Mouse (Mus musculus): ENCODE results near the gene Syt3. TPM values are rescaled to one million over a fixed set of nuclear protein-coding genes. Genes with fewer than 3 reads are reported as not detected.

The Syt3 gene
- polyA plus RNA-seq, 1 experiment from 2014 or later: 28.4 TPM

GRCm38 (mm10) chr7:44391831-44392230 lies 7.9 kb downstream of the Syt3 start:
- no peaks in the 10 kb centered on the region for H3K9me3 ChIP-seq
- H3K4me2 ChIP-seq: no peak overlapping the region
- no peaks in the 10 kb centered on the region for H3K36me3 ChIP-seq
- H3K27me3 ChIP-seq: peaks cover 16% of the 10 kb centered on the region; the same call in 1 of the 2 replicates
- no peak overlapping the region for H3K4me3 ChIP-seq
- H3K9ac ChIP-seq: no peak overlapping the region
- no peaks in the 10 kb centered on the region for H3K4me1 ChIP-seq (replicated peaks)
- no peak for ATAC-seq (ENCODE audit: low read depth)
- H3K27ac ChIP-seq (replicated peaks): no peak overlapping the region
- 86% methylated on average over 4 of the region's 4 CpGs for WGBS

- H3K9ac ChIP-seq: no peak overlapping the region
Observed at GRCm38 (mm10) chr7:44392341-44392740, 8.4 kb downstream of the Syt3 start.

GRCm38 (mm10) chr7:44393284-44393683 lies 9.4 kb downstream of the Syt3 start:
- no peak overlapping the region for H3K9ac ChIP-seq
- no peak overlapping the region for H3K27ac ChIP-seq (replicated peaks)
- H3K4me1 ChIP-seq (replicated peaks): no peaks in the 10 kb centered on the region
- WGBS: 90% methylated on average over 17 of the region's 17 CpGs
- H3K27me3 ChIP-seq: peaks cover 4% of the 10 kb centered on the region; the same call in 1 of the 2 replicates
- H3K4me2 ChIP-seq: no peak overlapping the region
- no peak overlapping the region for H3K4me3 ChIP-seq
- H3K9me3 ChIP-seq: no peaks in the 10 kb centered on the region
- H3K36me3 ChIP-seq: no peaks in the 10 kb centered on the region
- no peak for ATAC-seq (ENCODE audit: low read depth)

More at GRCm38 (mm10) chr7:44392341-44392740, 8.4 kb downstream of the Syt3 start:
- H3K4me3 ChIP-seq: no peak overlapping the region
- ATAC-seq (ENCODE audit: low read depth): no peak
- 83% methylated on average over 14 of the region's 14 CpGs for WGBS
- no peaks in the 10 kb centered on the region for H3K4me1 ChIP-seq (replicated peaks)
- no peak overlapping the region for H3K4me2 ChIP-seq
- H3K27ac ChIP-seq (replicated peaks): no peak overlapping the region
- no peaks in the 10 kb centered on the region for H3K9me3 ChIP-seq
- H3K27me3 ChIP-seq: peaks cover 12% of the 10 kb centered on the region; the same call in 1 of the 2 replicates
- H3K36me3 ChIP-seq: no peaks in the 10 kb centered on the region

- H3K4me2 ChIP-seq: no peak overlapping the region
- no peaks in the 10 kb centered on the region for H3K4me1 ChIP-seq (replicated peaks)
- H3K9ac ChIP-seq: no peak overlapping the region
- H3K27me3 ChIP-seq: peaks cover 23% of the 10 kb centered on the region
- H3K27ac ChIP-seq (replicated peaks): no peak overlapping the region
- no peaks in the 10 kb centered on the region for H3K9me3 ChIP-seq
- peak; percentile 69 for ATAC-seq (ENCODE audit: low read depth)
- 17% methylated on average over 3 of the region's 3 CpGs for WGBS
- H3K36me3 ChIP-seq: no peaks in the 10 kb centered on the region
- no peak overlapping the region for H3K4me3 ChIP-seq
Observed at GRCm38 (mm10) chr7:44398570-44398969, 14.7 kb downstream of the Syt3 start.

GRCm38 (mm10) chr7:44401673-44402072 lies 17.8 kb downstream of the Syt3 start:
- Histone ChIP-seq H3K4me2 (no peak overlapping the region), H3K27me3 (peaks cover 24% of the 10 kb centered on the region), H3K27ac (replicated peaks) (no peak overlapping the region), H3K4me1 (replicated peaks) (peaks cover 8% of the 10 kb centered on the region), H3K36me3 (no peaks in the 10 kb centered on the region), H3K9ac (no peak overlapping the region), H3K9me3 (no peaks in the 10 kb centered on the region), H3K4me3 (no peak overlapping the region)
- no peak for ATAC-seq (ENCODE audit: low read depth)
- 85% methylated on average over 6 of the region's 6 CpGs for WGBS

- H3K9ac ChIP-seq: peak overlapping the region; percentile 34; the same call in 1 of the 2 replicates
- H3K9me3 ChIP-seq: no peaks in the 10 kb centered on the region
- H3K4me3 ChIP-seq: peak overlapping the region; percentile 39
- peak overlapping the region; percentile 62 for H3K4me2 ChIP-seq
- no peaks in the 10 kb centered on the region for H3K36me3 ChIP-seq
- 2% methylated on average over 27 of the region's 27 CpGs for WGBS
- H3K4me1 ChIP-seq (replicated peaks): peaks cover 8% of the 10 kb centered on the region
- peaks cover 20% of the 10 kb centered on the region for H3K27me3 ChIP-seq
- ATAC-seq (ENCODE audit: low read depth): peak; percentile 97
- peak overlapping the region; percentile 84 for H3K27ac ChIP-seq (replicated peaks)
Observed at GRCm38 (mm10) chr7:44405346-44406014, 21.6 kb downstream of the Syt3 start.

GRCm38 (mm10) chr7:44406015-44406355 lies 22.1 kb downstream of the Syt3 start:
- WGBS: 0% methylated on average over 5 of the region's 5 CpGs
- H3K9ac ChIP-seq: no peak overlapping the region
- peaks cover 8% of the 10 kb centered on the region for H3K4me1 ChIP-seq (replicated peaks)
- no peak overlapping the region for H3K4me2 ChIP-seq
- no peaks in the 10 kb centered on the region for H3K36me3 ChIP-seq
- ATAC-seq (ENCODE audit: low read depth): peak; percentile 52
- H3K27ac ChIP-seq (replicated peaks): no peak overlapping the region
- no peaks in the 10 kb centered on the region for H3K9me3 ChIP-seq
- H3K27me3 ChIP-seq: peaks cover 15% of the 10 kb centered on the region
- peak overlapping the region; percentile 39; the same call in 1 of the 2 replicates for H3K4me3 ChIP-seq

GRCm38 (mm10) chr7:44411144-44411543 lies 27.2 kb downstream of the Syt3 start:
- Histone ChIP-seq H3K27me3 (peaks cover 8% of the 10 kb centered on the region; the same call in 1 of the 2 replicates), H3K27ac (replicated peaks) (no peak overlapping the region), H3K4me3 (no peak overlapping the region), H3K36me3 (no peaks in the 10 kb centered on the region), H3K9me3 (no peaks in the 10 kb centered on the region), H3K9ac (no peak overlapping the region), H3K4me1 (replicated peaks) (peaks cover 2% of the 10 kb centered on the region), H3K4me2 (no peak overlapping the region)
- no peak for ATAC-seq (ENCODE audit: low read depth)
- 86% methylated on average over 4 of the region's 4 CpGs for WGBS

GRCm38 (mm10) chr7:44413307-44413706 lies 29.4 kb downstream of the Syt3 start:
- Histone ChIP-seq H3K27ac (replicated peaks) (no peak overlapping the region), H3K36me3 (no peaks in the 10 kb centered on the region), H3K9ac (no peak overlapping the region), H3K27me3 (no peaks in the 10 kb centered on the region), H3K9me3 (no peaks in the 10 kb centered on the region), H3K4me2 (no peak overlapping the region), H3K4me3 (no peak overlapping the region), H3K4me1 (replicated peaks) (no peaks in the 10 kb centered on the region)
- ATAC-seq (ENCODE audit: low read depth): no peak
- 89% methylated on average over 6 of the region's 6 CpGs for whole genome bisulfite sequencing

GRCm38 (mm10) chr7:44427666-44428065 lies 43.8 kb downstream of the Syt3 start:
- peak overlapping the region; percentile 97 for H3K9ac ChIP-seq
- H3K4me3 ChIP-seq: peak overlapping the region; percentile 77
- WGBS: 10% methylated on average over 8 of the region's 8 CpGs
- no peaks in the 10 kb centered on the region for H3K36me3 ChIP-seq
- H3K4me2 ChIP-seq: peak overlapping the region; percentile 53
- H3K9me3 ChIP-seq: no peaks in the 10 kb centered on the region
- H3K27ac ChIP-seq (replicated peaks): peak overlapping the region; percentile 99
- 0 out of 2 replicates have a peak, but pooled peaks have one; percentile 9 for ATAC-seq (ENCODE audit: low read depth)
- no peaks in the 10 kb centered on the region for H3K27me3 ChIP-seq
- peaks cover 48% of the 10 kb centered on the region for H3K4me1 ChIP-seq (replicated peaks)

GRCm38 (mm10) chr7:44428171-44428950 lies 44.5 kb downstream of the Syt3 start:
- Histone ChIP-seq H3K27ac (replicated peaks) (peak overlapping the region; percentile 99), H3K4me1 (replicated peaks) (peaks cover 55% of the 10 kb centered on the region)
- 2% methylated on average over 14 of the region's 38 CpGs for WGBS

GRCm38 (mm10) chr7:44428968-44429521 lies 45.1 kb downstream of the Syt3 start, which contains the start of gene Lrrc4b:
Gene Lrrc4b (plus strand): TSS chr7:44429018.
- WGBS: under 1% methylated on average over 49 of the region's 69 CpGs

More at GRCm38 (mm10) chr7:44428171-44428950, 44.5 kb downstream of the Syt3 start:
- Histone ChIP-seq H3K36me3 (no peaks in the 10 kb centered on the region), H3K27me3 (no peaks in the 10 kb centered on the region), H3K4me3 (peak overlapping the region; percentile 77), H3K4me2 (peak overlapping the region; percentile 94), H3K9ac (peak overlapping the region; percentile 97), H3K9me3 (no peaks in the 10 kb centered on the region)
- peak; percentile 36; the same call in 1 of the 2 replicates for ATAC-seq (ENCODE audit: low read depth)

More at GRCm38 (mm10) chr7:44428968-44429521, 45.1 kb downstream of the Syt3 start, which contains the start of gene Lrrc4b:
- Histone ChIP-seq H3K9me3 (no peaks in the 10 kb centered on the region), H3K4me2 (peak within 1 kb of the TSS; percentile 94), H3K27me3 (no peaks in the 10 kb centered on the region), H3K36me3 (no peaks in the 10 kb centered on the region), H3K27ac (replicated peaks) (peak within 1 kb of the TSS; percentile 99), H3K4me1 (replicated peaks) (peaks cover 60% of the 10 kb centered on the region), H3K9ac (peak within 1 kb of the TSS; percentile 97), H3K4me3 (peak within 1 kb of the TSS; percentile 77)
- peak; percentile 62 for ATAC-seq (ENCODE audit: low read depth)

Data from neural tube, embryonic 13.5 days (tissue).